Mouse (Mus musculus) liver, embryonic 15.5 days (tissue): ENCODE data around the gene Myo1b. TPM values are rescaled to one million over a fixed set of nuclear protein-coding genes. Genes with fewer than 3 reads are reported as not detected.

Experiments used
- ATAC-seq: fragments of 200-750 bp; cut with Nextera tagmentation; 2 replicates; pipeline ENCODE4 v1.8.0; 2017; ENCODE audit warnings: moderate number of reproducible peaks, mild to moderate bottlenecking, moderate library complexity; ENCODE audit not compliant: insufficient read depth
- H3K27ac ChIP-seq: fragments of 300-500 bp; sonication (generic); replicated peaks from 2 replicates; pipeline ENCODE4 v1.5.1; 2015; ENCODE audit warnings: mild to moderate bottlenecking, inconsistent platforms
- H3K27me3 ChIP-seq: fragments of 300-500 bp; sonication (generic); 2 replicates; pipeline ENCODE4 v1.6.1; 2015; ENCODE audit warnings: mild to moderate bottlenecking, inconsistent platforms
- H3K36me3 ChIP-seq: fragments of 300-500 bp; sonication (generic); replicated peaks from 2 replicates; pipeline ENCODE4 v1.6.1; 2015; ENCODE audit warnings: moderate library complexity, mild to moderate bottlenecking, inconsistent platforms
- H3K4me1 ChIP-seq: fragments of 300-500 bp; sonication (generic); replicated peaks from 2 replicates; pipeline ENCODE4 v1.6.1; 2015; ENCODE audit warnings: inconsistent platforms
- H3K4me2 ChIP-seq: fragments of 300-500 bp; sonication (generic); 2 replicates; pipeline ENCODE4 v1.6.1; 2015; ENCODE audit warnings: moderate library complexity, mild to moderate bottlenecking, inconsistent platforms
- H3K4me3 ChIP-seq: fragments of 300-500 bp; sonication (generic); replicated peaks from 2 replicates; pipeline ENCODE4 v1.5.1; 2015; ENCODE audit warnings: mild to moderate bottlenecking, inconsistent platforms
- H3K9ac ChIP-seq: fragments of 300-500 bp; sonication (generic); 2 replicates; pipeline ENCODE4 v1.6.1; 2015; ENCODE audit warnings: moderate library complexity, mild to moderate bottlenecking, inconsistent platforms
- H3K9me3 ChIP-seq: fragments of 300-500 bp; sonication (generic); replicated peaks from 2 replicates; pipeline ENCODE4 v1.6.1; 2016; ENCODE audit warnings: inconsistent platforms
- WGBS: fragments of 180-500 bp; shearing (Covaris S2); methylation state at CpG from one replicate; pipeline ENCODE4 v1.1.7; 2015; ENCODE audit warnings: mixed read lengths; ENCODE audit not compliant: insufficient replicate concordance; 5-methylcytosine and 5-hydroxymethylcytosine counted together
- polyA plus RNA-seq: library from polyadenylated mRNA; unstranded; fragments of >200 nt; fragmentation: Nextera tagmentation; extraction: Ambion mirVana; gene quantifications from 2 replicates; pipeline ENCODE4 v1.2.1, GENCODE M21; 2015

Gene Myo1b
- polyA plus RNA-seq, 1 experiment from 2014 or later: 8.1 TPM

GRCm38 (mm10) chr1:51704610-51705009, 211.3 kb downstream of the Myo1b start:
- Histone ChIP-seq H3K27ac (no peak overlapping the region), H3K36me3 (no peaks in the 10 kb centered on the region), H3K4me1 (no peaks in the 10 kb centered on the region), H3K9me3 (no peaks in the 10 kb centered on the region), H3K27me3 (no peaks in the 10 kb centered on the region), H3K4me2 (no peak overlapping the region), H3K9ac (no peak overlapping the region), H3K4me3 (no peak overlapping the region)
- WGBS: 32% methylated on average over 4 of the region's 4 CpGs
- ATAC-seq: no peak

Other genes with a start within 250 kb of the Myo1b start
- gene Stat4, start 71.1 kb upstream of the Myo1b start, polyA plus RNA-seq: 1.0 and 1.2 TPM in 2 replicates
- gene Stat1, start 203.4 kb upstream of the Myo1b start, polyA plus RNA-seq: 24.0 and 26.0 TPM in 2 replicates